Mouse (Mus musculus) kidney, adult 2 months (tissue): ENCODE data around the gene Bach2.

Experiments used
- CTCF ChIP-seq: fragments of 200-500 bp; conservative IDR thresholded peaks from 2 replicates; pipeline ENCODE4 v1.5.1; 2011; ENCODE audit warnings: low read depth, mild to moderate bottlenecking, control low read depth, low read length, moderate library complexity, mixed read lengths; ENCODE audit not compliant: insufficient read depth, insufficient read length
- POLR2A ChIP-seq: fragments of 200-500 bp; IDR thresholded peaks from one replicate; pipeline ENCODE4 v1.6.1; 2011; ENCODE audit warnings: low read depth, low read length, control low read depth

GRCm38 (mm10) chr4:32297071-32297671, 58.6 kb downstream of the Bach2 start:
- TF ChIP-seq CTCF (no peak), POLR2A (no peak)
